Mouse (Mus musculus) thymus, adult 2 months (tissue): ENCODE measurements around the gene Tprkb.
"Not testable (repeated sequence)": the region's sequence is repeated elsewhere in the genome, so short reads cannot be mapped to it uniquely, and the experiment has no call there.

ENCODE experiments used
- CTCF ChIP-seq: fragments of 200-500 bp; IDR thresholded peaks from 2 replicates; pipeline ENCODE4 v1.5.1; 2012; ENCODE audit warnings: mild to moderate bottlenecking, control low read depth, low read length, moderate library complexity, borderline replicate concordance; ENCODE audit not compliant: control insufficient read depth, poor library complexity, insufficient read depth; ENCODE audit errors: extremely low read depth
- POLR2A ChIP-seq: fragments of 200-500 bp; IDR thresholded peaks from 2 replicates; pipeline ENCODE4 v1.6.1; 2012; ENCODE audit warnings: mild to moderate bottlenecking, low read length, control low read depth, moderate library complexity; ENCODE audit not compliant: control insufficient read depth, poor library complexity, insufficient read depth; ENCODE audit errors: extremely low read depth

- TF ChIP-seq CTCF, POLR2A: not testable (repeated sequence)
These were observed 28.4 kb upstream of the Tprkb start for GRCm38 (mm10) chr6:85883246-85883645.
